Mouse (Mus musculus) G1E (cell line): Measurements from ENCODE around the gene Plcb2.

Experiments
- CTCF ChIP-seq: IDR thresholded peaks from 2 replicates; pipeline ENCODE4 v1.5.1; 2012; ENCODE audit warnings: low read depth, low read length, inconsistent platforms, mixed read lengths
- TAL1 ChIP-seq: conservative IDR thresholded peaks from 2 replicates; pipeline ENCODE4 v1.6.1; 2012; ENCODE audit warnings: low read depth, low read length, inconsistent platforms, mixed read lengths

DNA sequence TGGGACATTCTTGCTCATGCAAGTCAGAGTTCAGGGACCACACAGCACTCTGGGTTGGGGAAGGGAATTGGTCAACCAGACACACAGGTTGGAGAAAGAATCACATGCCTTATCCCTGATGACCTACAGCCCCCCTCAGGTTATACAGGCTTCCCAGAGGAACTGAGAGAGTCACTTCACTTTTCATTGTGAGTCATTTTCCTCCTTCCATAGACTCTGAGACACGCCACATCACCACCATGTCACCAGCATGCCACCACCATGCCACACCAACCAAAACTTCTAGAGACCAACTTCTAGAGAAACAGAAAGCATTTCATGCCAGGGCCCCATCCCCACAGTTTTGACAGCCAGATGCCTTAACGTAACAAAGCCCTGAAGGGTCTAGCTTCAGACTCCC, 1.4 kb downstream of the Plcb2 start:
- TF ChIP-seq CTCF (no peak), TAL1 (no peak)
